Mouse (Mus musculus) cerebellum, postnatal 36 days (tissue): ENCODE data around the gene Gli1.
"Not testable (repeated sequence)": the region's sequence is repeated elsewhere in the genome, so short reads cannot be mapped to it uniquely, and the experiment has no call there.

Experiments used
- DNase-seq, 2 experiments: peaks; one replicate each; pipeline ENCODE4 v3.0.0; 2021 to 2022; ENCODE audit warnings: mixed read lengths in 2 of 2

Gli1 gene

DNA sequence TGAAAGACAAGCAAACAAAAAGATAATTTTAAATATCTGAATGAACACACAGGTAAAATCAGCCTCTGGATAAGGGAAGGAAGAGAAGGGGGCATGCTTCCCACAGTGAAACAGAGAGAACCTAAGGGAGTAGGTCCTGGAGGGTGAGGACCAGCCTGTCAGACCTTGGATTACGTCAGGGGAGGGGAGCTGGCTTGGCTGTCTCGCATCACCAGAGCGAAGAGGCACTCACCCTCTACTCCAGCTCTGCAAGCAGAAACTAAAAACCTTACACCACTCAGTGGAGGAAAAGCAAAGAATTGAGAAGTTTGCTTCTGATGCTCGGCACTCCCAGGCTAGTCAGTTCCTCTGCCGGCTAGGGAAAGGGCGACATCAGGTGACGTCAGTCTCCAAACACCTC, 21.8 kb downstream of the Gli1 start:
- no peak for DNase-seq

DNA sequence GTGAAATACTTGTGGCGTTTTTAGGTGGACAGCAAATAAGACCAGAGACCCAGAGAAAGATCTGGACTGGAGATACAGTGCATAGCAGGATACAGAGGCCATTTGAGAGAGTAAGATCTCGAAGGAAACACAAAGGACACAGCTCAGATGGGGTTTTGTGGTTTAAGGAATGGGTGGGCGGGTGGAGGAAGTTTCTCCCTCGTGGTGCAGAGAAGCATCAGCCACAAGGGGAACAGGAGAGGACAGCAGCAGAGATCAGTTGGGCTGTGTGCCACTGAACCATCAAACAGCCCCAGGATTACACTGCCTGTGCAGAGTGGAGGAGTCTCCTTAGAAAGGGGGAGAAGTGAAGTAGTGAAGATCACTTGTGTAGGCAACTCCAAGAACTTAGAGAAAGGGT, 23.8 kb downstream of the Gli1 start:
- DNase-seq: no peak

DNA sequence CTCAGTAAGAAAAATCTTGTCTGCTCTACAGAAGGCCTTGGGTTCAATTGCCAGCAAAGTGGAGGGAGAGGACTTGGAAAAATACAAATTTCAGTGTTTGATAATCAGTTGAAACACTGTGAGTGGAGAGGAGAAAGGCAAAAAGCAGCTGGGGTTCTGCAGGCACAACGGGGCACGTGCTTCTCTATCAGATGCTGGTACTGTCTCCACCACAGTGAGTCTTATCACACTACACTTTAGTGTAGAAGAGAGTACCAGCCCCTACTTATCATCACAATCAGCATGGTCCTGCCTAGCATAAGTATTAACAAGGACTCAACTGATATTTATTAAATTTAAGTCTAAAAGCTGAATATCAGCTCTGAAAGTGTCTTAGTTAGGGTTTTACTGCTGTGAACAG, 24.5 kb downstream of the Gli1 start:
- DNase-seq: no peak

DNA sequence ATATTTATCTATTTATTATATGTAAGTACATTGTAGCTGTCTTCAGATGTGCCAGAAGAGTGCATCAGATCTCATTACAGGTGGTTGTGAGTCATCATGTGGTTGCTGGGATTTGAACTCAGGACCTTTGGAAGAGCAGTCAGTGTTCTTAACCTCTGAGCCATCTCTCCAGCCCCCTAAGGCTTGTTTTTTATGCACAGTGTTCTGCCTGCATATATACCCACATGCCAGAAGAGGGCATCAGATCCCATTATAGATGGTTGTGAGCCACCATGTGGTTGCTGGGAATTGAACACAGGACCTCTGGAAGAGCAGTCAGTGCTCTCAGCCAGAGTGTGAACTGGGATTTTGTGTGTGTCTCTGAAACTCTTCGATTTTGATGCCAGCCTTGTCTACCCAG, 26.8 kb downstream of the Gli1 start:
- DNase-seq: not testable (repeated sequence)

DNA sequence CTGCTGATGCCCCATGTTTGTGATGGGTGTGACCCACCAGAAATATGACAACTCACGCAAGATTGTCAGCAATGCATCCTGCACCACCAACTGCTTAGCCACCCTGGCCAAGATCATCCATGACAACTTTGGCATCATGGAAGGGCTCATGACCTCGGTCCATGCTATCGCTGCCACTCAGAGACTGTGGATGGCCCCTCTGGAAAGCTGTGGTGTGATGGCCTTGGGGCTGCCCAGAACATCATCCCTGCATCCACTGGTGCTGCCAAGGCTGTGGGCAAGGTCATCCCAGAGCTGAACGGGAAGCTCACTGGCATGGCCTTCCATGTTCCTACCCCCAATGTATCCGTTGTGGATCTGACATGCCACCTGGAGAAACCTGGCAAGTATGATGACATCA, 28.3 kb downstream of the Gli1 start:
- DNase-seq: not testable (repeated sequence)

DNA sequence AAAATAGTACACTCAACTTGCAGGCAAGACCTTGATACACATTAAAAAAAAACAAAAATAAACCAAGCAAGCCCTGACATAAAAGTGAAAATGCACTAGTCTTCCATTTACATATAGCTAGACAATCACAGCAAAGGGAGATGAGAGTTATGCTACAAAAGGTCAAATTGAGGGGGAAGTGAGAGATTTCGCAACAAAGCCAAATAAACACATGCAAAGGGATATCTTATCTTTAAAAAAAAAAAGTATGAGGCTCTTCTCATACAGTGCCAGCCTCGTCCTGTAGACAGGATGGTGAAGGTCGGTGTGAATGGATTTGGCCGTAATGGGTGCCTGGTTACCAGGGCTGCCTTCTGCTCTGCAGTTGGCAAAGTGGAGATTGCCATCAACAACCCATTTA, 28.9 kb downstream of the Gli1 start:
- DNase-seq: no peak

DNA sequence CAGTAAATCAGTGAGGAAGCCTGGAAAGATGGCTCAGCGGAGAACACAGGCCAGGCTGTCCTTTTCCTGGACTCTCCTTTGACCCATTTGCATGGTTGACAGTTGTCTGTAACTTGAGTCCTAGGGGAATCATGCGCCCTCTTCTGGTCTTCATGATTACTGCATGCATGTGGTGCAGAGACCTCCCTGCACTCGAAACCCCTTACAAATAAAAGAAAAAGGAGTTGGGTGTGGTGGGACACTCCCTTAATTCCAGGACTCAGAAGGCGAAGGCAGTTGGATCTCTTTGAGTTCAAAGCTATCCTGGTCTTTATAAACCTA, 29.5 kb downstream of the Gli1 start:
- peak; percentile 78 to 85 for DNase-seq

DNA sequence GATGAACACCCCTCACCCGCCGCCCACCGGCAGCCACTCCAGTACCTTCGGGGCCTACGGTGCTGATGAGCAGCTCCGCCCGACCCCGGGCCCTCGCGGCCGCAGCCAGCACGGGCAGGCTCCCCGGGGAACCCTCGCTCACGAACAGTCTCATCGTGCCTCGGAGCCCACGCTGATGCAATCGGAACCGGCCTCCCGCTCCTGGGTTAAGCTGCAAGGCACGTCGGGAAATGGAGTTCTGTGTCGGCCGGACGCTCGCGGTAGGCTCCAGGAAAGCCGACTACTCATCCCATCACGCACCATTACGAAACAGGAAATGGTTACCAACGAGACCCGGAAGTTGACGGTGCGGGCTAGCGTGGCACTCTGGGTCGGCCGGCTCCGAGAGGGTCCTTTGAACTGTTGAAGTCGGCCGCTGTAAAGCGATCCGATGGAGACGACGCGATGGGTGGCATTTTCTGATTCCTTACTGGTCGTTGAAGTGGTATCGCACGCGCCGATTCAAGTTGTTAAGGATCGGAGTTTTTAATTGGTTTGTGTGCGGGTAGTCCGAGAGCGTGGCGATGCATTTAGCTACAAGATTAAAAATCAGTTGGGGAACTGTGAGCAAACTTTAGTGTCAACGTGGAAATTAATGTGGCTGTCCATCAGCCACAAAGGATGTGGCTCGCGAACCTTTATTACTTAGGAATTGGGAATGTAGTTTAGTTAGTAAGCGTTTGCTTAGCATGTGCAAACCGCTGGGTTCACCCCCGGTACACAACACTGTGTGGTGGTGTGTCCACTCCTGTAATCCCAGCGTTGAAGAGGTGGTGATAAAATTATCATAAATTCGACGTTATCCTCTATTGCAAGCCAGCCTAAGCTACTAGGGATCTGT, 30.1 kb downstream of the Gli1 start, which contains the start of gene Mars:
Gene Mars (minus strand): TSS at position 311 of the 880 bp plus-strand sequence.
- DNase-seq: peak; percentile 90 to 95

DNA sequence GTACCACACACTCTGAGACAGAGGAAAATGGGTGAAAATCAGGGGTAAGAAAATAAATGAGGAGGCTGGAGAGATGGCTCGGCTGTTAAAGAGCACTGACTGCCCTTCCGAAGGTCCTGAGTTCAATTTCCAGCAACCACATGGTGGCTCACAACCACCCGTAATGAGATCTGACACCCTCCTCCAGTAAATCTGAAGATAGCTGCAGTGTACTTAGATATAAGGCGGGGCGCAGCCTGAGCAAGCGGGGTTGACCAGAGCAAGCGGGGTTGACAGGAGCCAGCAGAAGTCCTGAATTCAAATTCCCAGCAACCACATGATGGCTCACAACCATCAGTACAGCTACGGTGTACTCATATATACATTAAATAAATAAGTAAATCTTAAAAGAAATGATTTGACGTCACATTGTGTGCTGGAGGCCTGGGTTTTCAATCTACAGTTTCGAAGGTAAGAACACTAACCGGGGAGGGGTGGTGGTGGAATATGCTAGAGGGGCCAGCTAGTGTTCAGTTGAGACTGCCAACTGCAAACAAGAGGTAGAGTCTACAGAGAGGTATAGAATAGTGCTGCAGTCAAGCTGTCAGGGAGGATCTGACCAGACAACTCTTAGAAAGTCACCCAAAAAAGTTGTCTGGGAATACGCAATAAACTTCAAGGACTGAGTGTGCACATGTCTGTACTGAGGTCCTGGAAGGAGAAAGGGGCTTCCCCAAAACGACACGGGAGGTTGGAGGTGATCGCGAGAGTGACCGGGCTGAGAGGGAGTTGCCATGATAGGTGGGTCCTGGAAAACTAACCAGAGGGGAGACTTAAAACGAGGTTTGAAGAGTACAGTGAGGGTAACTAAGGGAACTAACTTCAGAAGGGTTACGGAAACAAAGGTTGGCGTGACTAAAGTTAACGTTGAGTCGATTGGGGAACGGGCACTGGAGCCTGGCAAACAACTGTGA, 31.0 kb downstream of the Gli1 start:
- DNase-seq: no peak

DNA sequence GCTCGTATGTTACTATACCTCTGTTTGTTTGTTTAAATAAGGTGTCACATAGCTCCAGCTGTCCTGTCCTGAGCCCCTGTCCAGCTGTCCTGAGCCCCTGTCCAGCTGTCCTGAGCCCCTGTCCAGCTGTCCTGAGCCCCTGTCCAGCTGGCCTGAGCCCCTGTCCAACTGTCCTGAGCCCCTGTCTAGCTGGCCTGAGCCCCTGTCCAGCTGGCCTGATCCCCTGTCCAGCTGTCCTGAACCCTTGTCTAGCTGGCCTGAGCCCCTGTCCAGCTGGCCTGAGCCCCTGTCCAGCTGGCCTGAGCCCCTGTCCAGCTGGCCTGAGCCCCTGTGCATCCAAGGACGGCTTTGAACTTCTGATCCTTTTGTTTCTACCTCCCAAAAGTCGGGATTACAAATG, 32.6 kb downstream of the Gli1 start:
- DNase-seq: not testable (repeated sequence)

DNA sequence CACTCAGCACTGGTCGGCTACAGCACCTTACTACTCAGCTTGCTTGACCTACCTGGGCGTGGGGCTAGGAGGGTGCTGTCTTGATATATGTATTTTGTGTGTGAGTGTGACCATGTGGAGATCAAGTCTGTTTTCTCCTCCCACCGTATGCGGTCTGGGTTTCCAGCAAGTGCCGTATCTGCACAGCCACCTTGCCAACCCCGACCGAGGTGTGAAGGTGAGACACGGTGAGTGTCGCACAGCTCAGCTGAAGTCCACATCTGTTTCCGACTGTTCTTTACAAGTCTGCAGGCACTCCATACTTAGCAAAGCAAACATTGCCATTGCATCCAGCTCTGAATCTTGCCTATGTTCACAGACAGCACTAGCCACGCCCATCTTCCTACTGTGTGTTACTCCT, 38.6 kb downstream of the Gli1 start:
- DNase-seq: no peak

DNA sequence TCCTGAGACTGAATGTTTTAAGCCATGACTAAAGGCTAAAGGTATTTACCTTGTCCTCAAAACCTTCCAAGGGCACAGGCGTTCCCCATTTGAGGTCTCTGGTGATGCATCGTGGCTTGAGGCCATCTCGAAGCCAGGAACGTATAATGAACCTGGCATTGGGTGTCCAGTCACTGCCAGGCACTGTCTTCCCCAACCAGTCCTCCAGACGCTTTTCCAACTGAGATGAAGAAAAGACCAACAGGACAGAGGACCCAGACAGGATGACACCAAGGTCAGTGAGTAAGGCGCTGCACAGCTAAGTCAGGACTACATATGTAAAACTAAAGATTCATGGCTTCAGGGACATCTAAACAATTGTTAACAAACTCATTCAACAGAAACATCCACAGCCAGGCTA, 41.4 kb downstream of the Gli1 start:
- DNase-seq: no peak

DNA sequence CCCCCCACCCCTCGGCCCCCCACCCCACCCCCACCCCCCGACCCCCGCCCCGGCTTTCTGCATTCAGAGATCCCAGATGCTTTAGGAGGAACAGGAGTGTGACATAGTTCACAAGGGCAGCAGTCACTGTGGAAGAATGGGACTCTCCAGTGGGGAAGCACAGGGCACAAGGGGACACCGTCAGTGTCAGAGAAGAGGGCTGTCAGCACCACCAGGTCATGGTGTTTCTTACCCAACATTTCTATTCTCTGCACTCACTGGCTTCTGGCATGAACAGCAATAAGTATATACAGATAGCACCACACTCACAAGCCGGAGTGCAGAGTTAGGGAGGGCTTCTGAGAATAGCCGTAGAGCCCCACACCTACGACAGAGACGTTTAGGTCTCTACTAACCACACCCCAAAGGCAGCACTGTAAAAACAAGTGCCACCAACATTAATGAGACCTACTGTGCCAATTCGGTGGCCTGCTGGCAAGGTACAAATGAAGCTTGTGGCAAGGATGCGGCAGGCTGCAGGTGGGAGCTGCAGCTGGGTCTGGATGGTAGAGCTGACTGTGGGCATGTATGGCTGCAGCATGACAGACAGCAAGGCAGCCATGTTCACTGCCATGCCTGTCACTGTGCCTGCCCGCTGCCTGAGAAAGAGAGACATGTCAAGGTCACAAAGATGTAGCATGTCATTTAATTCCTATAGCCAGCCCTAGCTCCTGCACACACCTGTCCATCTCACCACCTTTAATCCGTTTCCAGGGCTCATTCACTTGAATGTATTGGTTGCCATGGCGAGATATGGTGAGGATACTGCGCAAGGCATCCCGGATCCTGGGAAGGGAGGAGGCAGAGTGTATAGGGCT, 44.5 kb downstream of the Gli1 start:
- no peak for DNase-seq

DNA sequence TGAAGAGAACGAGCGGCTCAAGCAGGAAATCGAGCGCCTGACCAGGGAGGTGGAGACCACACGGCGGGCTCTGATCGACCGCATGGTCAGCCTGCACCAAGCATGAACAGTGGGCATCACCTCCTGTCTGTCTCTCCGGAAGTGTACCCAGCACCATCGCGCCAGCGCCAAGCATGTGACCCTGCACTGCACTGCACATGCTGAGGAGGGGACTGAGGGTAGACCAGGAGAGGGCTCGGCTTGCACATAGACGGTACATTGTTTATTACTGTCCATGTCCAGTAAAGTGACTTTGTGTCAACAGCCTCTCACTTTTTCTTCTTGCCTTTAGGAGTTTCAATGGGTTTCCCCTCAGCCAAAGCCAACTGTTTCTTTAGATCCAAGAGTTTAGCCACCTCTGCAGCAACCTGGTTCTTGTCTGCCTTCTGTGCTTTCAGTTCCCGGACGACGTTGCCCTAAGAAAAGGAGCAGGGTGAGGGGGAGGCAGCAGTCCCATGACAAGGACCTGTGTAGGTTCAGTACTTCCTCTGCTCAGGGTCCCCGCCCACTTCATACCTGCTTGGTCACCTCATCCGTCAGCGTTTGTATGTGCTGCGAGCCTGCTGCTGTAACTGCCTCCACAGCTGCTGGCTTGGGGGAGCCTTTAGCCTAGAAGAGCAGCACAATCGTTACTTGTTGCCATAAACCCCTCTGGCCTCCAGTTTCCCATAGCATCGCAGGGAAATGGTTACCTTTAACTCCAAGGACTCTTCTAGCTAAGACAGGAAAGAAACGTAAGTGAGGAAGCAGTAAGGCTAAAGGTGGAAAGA, 45.6 kb downstream of the Gli1 start:
- no peak for DNase-seq

DNA sequence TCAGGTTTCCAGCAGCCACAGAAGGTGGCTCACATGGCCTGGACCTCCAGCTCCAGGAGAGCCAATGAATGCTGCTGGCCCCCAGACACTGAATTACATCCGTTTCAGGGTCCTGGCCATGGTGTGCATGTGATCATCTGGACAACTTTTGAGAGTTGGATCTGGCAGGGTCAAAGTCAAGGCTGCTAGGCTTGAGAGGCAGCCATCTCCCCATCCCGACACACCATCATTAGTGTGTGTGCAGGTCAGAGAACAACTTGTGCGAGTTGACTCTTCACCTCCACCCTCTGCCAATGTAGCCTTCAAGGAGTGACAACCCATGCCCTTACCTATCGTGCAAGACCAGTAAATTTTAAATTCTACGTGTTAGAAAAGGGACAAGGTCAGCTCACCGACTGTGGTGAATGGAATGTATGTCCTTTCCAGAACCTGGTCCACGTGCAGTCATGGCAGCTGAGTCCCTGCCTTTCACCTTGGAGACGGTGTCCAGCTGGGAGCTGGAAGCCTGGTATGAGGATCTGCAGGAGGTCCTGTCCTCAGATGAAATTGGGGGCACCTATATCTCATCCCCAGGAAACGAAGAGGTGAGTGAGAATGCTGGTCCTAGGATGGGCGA, 46.8 kb downstream of the Gli1 start:
- no peak for DNase-seq

DNA sequence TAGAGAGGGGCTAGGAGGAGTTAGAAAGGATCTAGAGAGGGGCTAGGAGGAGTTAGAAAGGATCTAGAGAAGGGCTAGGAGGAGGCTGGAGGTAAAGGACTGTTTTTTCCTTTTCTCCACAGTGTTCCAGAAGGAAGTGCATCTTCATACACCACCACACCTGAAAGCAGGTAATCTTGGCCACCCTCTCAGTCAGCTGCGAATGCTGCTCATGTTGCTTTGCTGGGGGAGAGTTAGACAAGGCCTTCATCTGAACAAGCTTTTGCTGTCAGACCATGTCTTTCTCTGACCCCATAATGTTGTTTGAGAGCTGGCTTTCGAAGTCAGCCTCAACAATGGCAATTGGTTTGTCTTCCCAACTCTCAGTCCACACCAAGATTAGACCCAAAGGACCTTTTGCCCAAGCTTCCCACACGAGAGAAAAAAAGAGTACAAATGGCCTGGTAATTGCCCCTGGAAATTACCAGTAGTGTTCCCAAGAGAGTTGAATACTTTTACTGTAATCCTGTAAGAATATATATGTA, 48.1 kb downstream of the Gli1 start:
- DNase-seq: no peak

DNA sequence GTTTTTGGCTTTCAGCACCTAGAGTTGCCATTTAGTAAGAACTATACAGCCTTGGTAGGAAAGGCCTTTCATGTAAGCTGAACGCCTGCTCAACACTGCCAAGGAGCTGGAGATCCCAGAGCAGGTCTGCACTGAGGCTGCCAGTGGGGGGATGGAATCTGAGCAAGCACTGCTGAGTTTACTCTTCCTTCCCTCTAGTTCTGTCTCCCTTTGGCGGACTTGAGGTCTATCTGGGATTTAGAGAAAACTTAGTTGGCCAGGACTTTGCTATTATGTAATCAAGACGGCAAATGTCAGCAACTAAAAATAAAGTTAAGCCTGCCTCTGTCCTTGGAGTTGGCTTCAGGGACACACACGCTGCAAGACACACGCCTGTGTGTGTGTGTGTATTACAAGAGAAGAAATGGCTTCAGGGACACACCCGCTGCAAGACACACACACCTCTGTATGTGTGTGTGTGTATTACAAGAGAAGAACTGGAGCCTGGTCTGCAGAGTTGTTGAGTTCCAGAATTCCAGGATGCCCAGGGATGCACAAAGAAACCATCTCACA, 48.7 kb downstream of the Gli1 start:
- DNase-seq: no peak

DNA sequence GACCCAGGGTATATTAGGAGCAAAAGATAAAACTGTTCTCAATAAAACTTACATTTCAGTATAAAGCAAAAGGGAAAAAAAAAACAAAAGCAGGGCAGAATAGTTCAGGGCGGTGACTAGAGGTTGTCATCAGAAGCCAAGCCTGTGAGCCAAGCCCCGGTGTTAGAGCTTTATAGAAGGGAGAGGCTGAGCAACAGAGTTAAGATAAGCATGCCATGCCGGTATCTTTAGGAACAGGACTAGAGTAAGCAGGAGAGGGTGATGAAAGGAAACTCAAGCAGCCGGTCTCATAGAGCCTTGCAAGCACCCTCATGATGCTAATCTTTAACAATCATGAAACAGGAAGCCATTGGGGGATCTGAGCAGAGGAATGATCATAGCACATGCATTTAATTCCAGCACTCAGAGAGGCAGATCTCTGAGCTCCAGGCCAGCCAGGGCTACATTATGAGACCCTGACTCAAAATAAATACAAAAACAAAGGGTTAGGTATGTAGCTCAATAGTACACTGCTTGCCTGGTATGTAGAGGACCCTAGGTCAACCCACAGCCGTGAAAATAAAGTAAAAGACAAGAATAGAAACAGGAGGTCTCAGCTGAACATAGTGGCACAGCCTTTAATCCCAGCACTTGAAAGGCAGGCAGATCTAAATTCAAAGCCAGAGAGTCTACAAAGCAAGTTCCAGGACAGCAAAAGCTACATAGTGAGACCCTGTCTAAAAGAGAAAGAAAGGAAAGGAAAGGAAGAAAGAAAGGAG, 49.7 kb downstream of the Gli1 start:
- no peak for DNase-seq

DNA sequence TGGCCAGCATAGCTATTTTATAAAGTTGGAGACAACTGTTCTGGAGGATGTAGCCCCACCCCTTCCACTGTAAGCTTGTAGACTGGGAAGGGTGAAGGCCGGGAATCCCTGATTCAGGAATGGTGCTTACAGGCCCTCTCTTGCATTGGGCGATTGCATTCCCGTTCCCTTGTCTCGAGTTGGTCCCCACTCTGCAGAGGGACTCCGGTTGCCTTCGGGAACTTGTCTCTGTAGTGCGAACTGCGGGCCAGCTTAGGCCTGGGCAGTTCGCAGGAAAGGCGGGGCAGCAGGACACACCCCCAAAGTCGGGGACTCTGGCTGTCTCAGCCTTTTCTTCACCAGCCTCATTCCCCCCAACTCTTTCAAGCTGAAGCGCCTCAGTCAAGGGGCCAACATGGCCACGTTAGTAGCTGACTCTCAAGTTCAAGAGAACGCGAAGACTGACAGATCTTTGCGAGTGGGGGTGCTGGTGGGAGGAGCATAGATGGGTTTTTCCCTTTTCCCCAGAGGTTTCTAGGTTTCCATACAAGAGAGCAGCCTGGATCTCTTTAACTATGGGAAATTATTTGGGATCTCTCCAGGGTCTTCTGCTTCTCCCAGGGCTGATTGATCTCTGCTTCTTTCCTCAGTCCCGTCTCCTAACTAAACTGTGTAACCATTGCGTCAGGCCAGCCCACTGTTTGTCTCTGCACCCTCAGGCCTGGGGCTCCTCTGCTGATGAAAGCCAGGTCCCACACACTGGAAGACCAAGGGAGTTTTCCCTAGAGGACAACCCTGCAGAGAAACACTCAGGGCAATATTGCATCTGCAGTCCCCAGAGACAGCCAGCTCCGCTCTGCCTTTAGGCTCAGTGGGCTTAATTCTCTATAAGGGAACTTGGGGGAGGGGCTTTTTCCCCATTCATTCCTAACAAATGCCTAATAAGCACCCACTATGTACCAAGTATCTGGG, 50.6 kb downstream of the Gli1 start:
- DNase-seq: peak in 1 of 2 experiments; percentile 50
